Mouse (Mus musculus) forebrain, embryonic 13.5 days (tissue): ENCODE measurements around the gene Myh11. TPM values are rescaled to one million over a fixed set of nuclear protein-coding genes. Genes with fewer than 3 reads are reported as not detected.

Source experiments
- ATAC-seq: fragments of 200-750 bp; cut with Nextera tagmentation; 2 replicates; pipeline ENCODE4 v1.8.0; 2017
- H3K27ac ChIP-seq: fragments of 300-500 bp; sonication (generic); 2 replicates; pipeline ENCODE4 v1.5.1; 2015; ENCODE audit warnings: inconsistent platforms, mild to moderate bottlenecking, moderate library complexity
- H3K27me3 ChIP-seq: fragments of 300-500 bp; sonication (generic); 2 replicates; pipeline ENCODE4 v1.6.1; 2015; ENCODE audit warnings: mild to moderate bottlenecking, inconsistent platforms
- H3K36me3 ChIP-seq: fragments of 300-500 bp; sonication (generic); 2 replicates; pipeline ENCODE4 v1.6.1; 2015; ENCODE audit warnings: mild to moderate bottlenecking, inconsistent platforms; ENCODE audit not compliant: poor library complexity, severe bottlenecking
- H3K4me1 ChIP-seq: fragments of 300-500 bp; sonication (generic); 2 replicates; pipeline ENCODE4 v1.6.1; 2015; ENCODE audit warnings: inconsistent platforms
- H3K4me2 ChIP-seq: fragments of 300-500 bp; sonication (generic); 2 replicates; pipeline ENCODE4 v1.6.1; 2015; ENCODE audit warnings: inconsistent platforms, mild to moderate bottlenecking, moderate library complexity
- H3K4me3 ChIP-seq: fragments of 300-500 bp; sonication (generic); 2 replicates; pipeline ENCODE4 v1.5.1; 2015; ENCODE audit warnings: mild to moderate bottlenecking, inconsistent platforms
- H3K9ac ChIP-seq: fragments of 300-500 bp; sonication (generic); 2 replicates; pipeline ENCODE4 v1.6.1; 2015; ENCODE audit warnings: mild to moderate bottlenecking, inconsistent platforms
- H3K9me3 ChIP-seq: fragments of 300-500 bp; sonication (generic); replicated peaks from 2 replicates; pipeline ENCODE4 v1.6.1; 2016; ENCODE audit warnings: inconsistent platforms
- WGBS: fragments of 180-500 bp; shearing (Covaris S2); methylation state at CpG from one replicate; pipeline ENCODE4 v1.1.7; 2015; 5-methylcytosine and 5-hydroxymethylcytosine counted together
- polyA plus RNA-seq: library from polyadenylated mRNA; unstranded; fragments of >200 nt; fragmentation: Nextera tagmentation; extraction: Ambion mirVana; gene quantifications from 2 replicates; pipeline ENCODE4 v1.2.1, GENCODE M21; 2015

The Myh11 gene
- polyA plus RNA-seq, 1 experiment from 2014 or later: 0.18 TPM

- Histone ChIP-seq H3K27me3 (no peaks in the 10 kb centered on the region), H3K4me3 (no peak overlapping the region), H3K36me3 (peaks cover 81% of the 10 kb centered on the region), H3K9me3 (no peaks in the 10 kb centered on the region), H3K9ac (no peak overlapping the region), H3K4me2 (no peak overlapping the region), H3K27ac (no peak overlapping the region), H3K4me1 (no peaks in the 10 kb centered on the region)
- ATAC-seq: 0 out of 2 replicates have a peak, but pooled peaks have one; percentile 8
- 73% methylated on average over 7 of the region's 7 CpGs for WGBS
Observed at GRCm38 (mm10) chr16:14303676-14304075, 12.5 kb upstream of the Myh11 start.

GRCm38 (mm10) chr16:14303148-14303547 lies 12.0 kb upstream of the Myh11 start:
- H3K9ac ChIP-seq: no peak overlapping the region
- no peaks in the 10 kb centered on the region for H3K9me3 ChIP-seq
- no peak overlapping the region for H3K4me3 ChIP-seq
- ATAC-seq: no peak
- H3K36me3 ChIP-seq: peaks cover 80% of the 10 kb centered on the region
- no peak overlapping the region for H3K27ac ChIP-seq
- no peaks in the 10 kb centered on the region for H3K4me1 ChIP-seq
- H3K27me3 ChIP-seq: no peaks in the 10 kb centered on the region
- WGBS: 89% methylated on average over 2 of the region's 2 CpGs
- no peak overlapping the region for H3K4me2 ChIP-seq

GRCm38 (mm10) chr16:14298461-14298860 lies 7.3 kb upstream of the Myh11 start:
- H3K9ac ChIP-seq: no peak overlapping the region
- H3K9me3 ChIP-seq: no peaks in the 10 kb centered on the region
- no peak for ATAC-seq
- H3K36me3 ChIP-seq: peaks cover 56% of the 10 kb centered on the region
- no peak overlapping the region for H3K4me3 ChIP-seq
- H3K4me2 ChIP-seq: no peak overlapping the region
- H3K27ac ChIP-seq: no peak overlapping the region
- H3K4me1 ChIP-seq: no peaks in the 10 kb centered on the region
- WGBS: 94% methylated on average over 4 of the region's 4 CpGs
- H3K27me3 ChIP-seq: no peaks in the 10 kb centered on the region

- Histone ChIP-seq H3K4me1 (peaks cover 1% of the 10 kb centered on the region; the same call in 1 of the 2 replicates), H3K36me3 (peaks cover 49% of the 10 kb centered on the region), H3K4me2 (no peak overlapping the region), H3K27ac (no peak overlapping the region), H3K9me3 (no peaks in the 10 kb centered on the region), H3K4me3 (no peak overlapping the region), H3K27me3 (0 out of 2 replicates have a peak, but pooled peaks cover 7% of the 10 kb centered on the region), H3K9ac (no peak overlapping the region)
- ATAC-seq: no peak
- 91% methylated on average over 4 of the region's 4 CpGs for WGBS
Observed at GRCm38 (mm10) chr16:14297746-14298145, 6.6 kb upstream of the Myh11 start.

- Histone ChIP-seq H3K27ac (no peak overlapping the region), H3K27me3 (0 out of 2 replicates have a peak, but pooled peaks cover 11% of the 10 kb centered on the region), H3K9me3 (no peaks in the 10 kb centered on the region), H3K4me2 (no peak overlapping the region), H3K4me3 (no peak overlapping the region), H3K36me3 (peaks cover 45% of the 10 kb centered on the region), H3K9ac (no peak overlapping the region), H3K4me1 (peaks cover 7% of the 10 kb centered on the region)
- no peak for ATAC-seq
- 82% methylated on average over 3 of the region's 3 CpGs for WGBS
Observed at GRCm38 (mm10) chr16:14297137-14297536, 6.0 kb upstream of the Myh11 start.

- Histone ChIP-seq H3K27ac (no peak overlapping the region), H3K9ac (no peak overlapping the region), H3K9me3 (no peaks in the 10 kb centered on the region), H3K4me1 (peaks cover 12% of the 10 kb centered on the region), H3K4me3 (no peak overlapping the region), H3K4me2 (no peak overlapping the region), H3K27me3 (peaks cover 15% of the 10 kb centered on the region; the same call in 1 of the 2 replicates), H3K36me3 (peaks cover 40% of the 10 kb centered on the region)
- WGBS: 81% methylated on average over 2 of the region's 2 CpGs
- ATAC-seq: no peak
Observed at GRCm38 (mm10) chr16:14296544-14297124, 5.5 kb upstream of the Myh11 start.

GRCm38 (mm10) chr16:14295291-14295690 lies 4.1 kb upstream of the Myh11 start:
- Histone ChIP-seq H3K4me3 (no peak overlapping the region), H3K36me3 (peaks cover 28% of the 10 kb centered on the region), H3K27me3 (peaks cover 21% of the 10 kb centered on the region; the same call in 1 of the 2 replicates), H3K4me2 (no peak overlapping the region), H3K27ac (no peak overlapping the region), H3K4me1 (peaks cover 18% of the 10 kb centered on the region), H3K9me3 (no peaks in the 10 kb centered on the region), H3K9ac (no peak overlapping the region)
- WGBS: 92% methylated on average over 2 of the region's 2 CpGs
- no peak for ATAC-seq

- no peak overlapping the region for H3K27ac ChIP-seq
- H3K4me1 ChIP-seq: peaks cover 18% of the 10 kb centered on the region
- 17% methylated on average over 30 of the region's 31 CpGs for WGBS
- peak overlapping the region; percentile 46 for H3K9ac ChIP-seq
- peak; percentile 48 for ATAC-seq
- H3K9me3 ChIP-seq: no peaks in the 10 kb centered on the region
- H3K4me3 ChIP-seq: peak overlapping the region; percentile 24
- H3K4me2 ChIP-seq: peak overlapping the region; percentile 56
- peaks cover 21% of the 10 kb centered on the region; the same call in 1 of the 2 replicates for H3K27me3 ChIP-seq
- 0 out of 2 replicates have a peak, but pooled peaks cover 2% of the 10 kb centered on the region for H3K36me3 ChIP-seq
Observed at GRCm38 (mm10) chr16:14292205-14293199, 1.3 kb upstream of the Myh11 start.

GRCm38 (mm10) chr16:14272374-14272965 lies 18.7 kb downstream of the Myh11 start:
- H3K36me3 ChIP-seq: no peaks in the 10 kb centered on the region
- H3K4me3 ChIP-seq: no peak overlapping the region
- H3K27ac ChIP-seq: no peak overlapping the region
- ATAC-seq: no peak
- no peaks in the 10 kb centered on the region for H3K27me3 ChIP-seq
- H3K9ac ChIP-seq: no peak overlapping the region
- 73% methylated on average over 4 of the region's 4 CpGs for WGBS
- no peaks in the 10 kb centered on the region for H3K4me1 ChIP-seq
- H3K4me2 ChIP-seq: no peak overlapping the region
- H3K9me3 ChIP-seq: no peaks in the 10 kb centered on the region

- Histone ChIP-seq H3K36me3 (no peaks in the 10 kb centered on the region), H3K9me3 (no peaks in the 10 kb centered on the region), H3K27ac (no peak overlapping the region), H3K9ac (no peak overlapping the region), H3K4me3 (no peak overlapping the region), H3K4me2 (no peak overlapping the region), H3K27me3 (no peaks in the 10 kb centered on the region), H3K4me1 (no peaks in the 10 kb centered on the region)
- ATAC-seq: peak; percentile 61; the same call in 1 of the 2 replicates
- WGBS: 41% methylated on average over 4 of the region's 4 CpGs
Observed at GRCm38 (mm10) chr16:14265203-14265920, 25.8 kb downstream of the Myh11 start.

- Histone ChIP-seq H3K27ac (no peak overlapping the region), H3K4me2 (no peak overlapping the region), H3K27me3 (no peaks in the 10 kb centered on the region), H3K4me1 (no peaks in the 10 kb centered on the region), H3K9ac (no peak overlapping the region), H3K9me3 (no peaks in the 10 kb centered on the region), H3K36me3 (no peaks in the 10 kb centered on the region), H3K4me3 (no peak overlapping the region)
- 85% methylated on average over 2 of the region's 2 CpGs for WGBS
- ATAC-seq: no peak
Observed at GRCm38 (mm10) chr16:14264504-14264903, 26.7 kb downstream of the Myh11 start.
